Mouse (Mus musculus) heart, postnatal 0 days (tissue): ENCODE data around the gene Esrrg.

Experiments
- CTCF ChIP-seq: IDR thresholded peaks from 2 replicates; pipeline ENCODE4 v1.5.1; 2016; ENCODE audit warnings: antibody characterized with exemption, control low read depth, low read depth
- EP300 ChIP-seq: IDR thresholded peaks from 2 replicates; pipeline ENCODE4 v1.6.1; 2016; ENCODE audit warnings: antibody characterized with exemption, low read depth

- TF ChIP-seq CTCF = no peak
- no peak for TF ChIP-seq EP300
Measured at GRCm38 (mm10) chr1:187721035-187721434, 112.4 kb downstream of the Esrrg start.
